Mouse (Mus musculus) embryonic fibroblast, embryonic 13.5 days (primary cell): ENCODE results near the gene Olfr11.

Experiments
- CTCF ChIP-seq: IDR thresholded peaks from 2 replicates; pipeline ENCODE4 v1.5.1; 2011; ENCODE audit warnings: mild to moderate bottlenecking, control low read depth, low read length, moderate library complexity, borderline replicate concordance; ENCODE audit not compliant: insufficient read depth
- POLR2A ChIP-seq: IDR thresholded peaks from 2 replicates; pipeline ENCODE4 v1.6.1; 2011; ENCODE audit warnings: low read depth, mild to moderate bottlenecking, control low read depth, low read length, moderate library complexity

DNA sequence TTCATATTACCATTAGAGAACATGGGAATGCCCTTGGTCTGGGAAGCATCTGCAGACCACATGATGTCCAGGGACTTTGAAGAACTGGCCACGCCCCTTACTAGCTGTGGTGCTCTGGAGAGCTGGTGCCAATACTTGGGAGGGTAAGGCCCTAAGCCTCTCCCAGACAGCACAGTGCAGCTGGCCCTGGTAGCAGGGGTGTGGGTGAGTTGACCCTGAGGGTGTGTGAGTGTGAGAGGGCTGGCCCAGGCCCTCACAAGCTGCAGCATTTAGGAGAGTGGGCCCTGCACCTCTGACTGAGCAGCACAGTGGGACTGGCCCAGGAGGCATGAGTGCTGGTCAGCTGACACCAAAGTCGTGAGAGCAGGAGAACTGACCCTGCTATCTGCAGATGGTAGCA lies 50.7 kb downstream of the Olfr11 start:
- no peak for TF ChIP-seq CTCF
- TF ChIP-seq POLR2A, result no peak
